Mouse (Mus musculus) megakaryocyte, adult 5-6 weeks (primary cell): ENCODE data around the gene Ccdc159. TPM values are rescaled to one million over a fixed set of nuclear protein-coding genes. Genes with fewer than 3 reads are reported as not detected.
A peak's percentile ranks its signal among the peaks of the same experiment; 100 is the strongest.

Experiments
- ATAC-seq: 2 replicates; pipeline ENCODE4 v1.8.0; 2016; ENCODE audit warnings: mild to moderate bottlenecking, inconsistent platforms; ENCODE audit not compliant: poor library complexity, severe bottlenecking
- total RNA-seq, 2 experiments: library from RNA; stranded (forward) in 1 of 2; stranded (reverse) in 1 of 2; fragments of 153-499, 151-499 nt in 1 of 2; fragments of 221-1000, 200-1000 nt in 1 of 2; gene quantifications; 2 replicates each; pipeline versions ENCODE4 v1.2.3 to v1.2.4; 2015 to 2017

The Ccdc159 gene
- total RNA-seq, 2 experiments from 2014 or later = 0.22 TPM; not detected in 1

GRCm38 (mm10) chr9:21960135-21960534 is 32.9 kb downstream of the Ccdc159 start:
- no peak for ATAC-seq

GRCm38 (mm10) chr9:21960558-21961208 is 33.4 kb downstream of the Ccdc159 start:
- ATAC-seq = no peak

GRCm38 (mm10) chr9:21961366-21961980 is 34.2 kb downstream of the Ccdc159 start:
- no peak for ATAC-seq

- no peak for ATAC-seq
Observed at GRCm38 (mm10) chr9:21962010-21962409, 34.7 kb downstream of the Ccdc159 start.

- peak; percentile 83 for ATAC-seq
Observed at GRCm38 (mm10) chr9:21962416-21963059, 35.3 kb downstream of the Ccdc159 start.

- 0 out of 2 replicates have a peak, but pooled peaks have one; percentile 31 for ATAC-seq
Observed at GRCm38 (mm10) chr9:21963417-21963816, 36.1 kb downstream of the Ccdc159 start, which contains the start of gene Epor. TSS of gene Epor (minus strand) at chr9:21963506.

GRCm38 (mm10) chr9:21968883-21969282 is 41.6 kb downstream of the Ccdc159 start:
- ATAC-seq = no peak

GRCm38 (mm10) chr9:21969304-21969703 is 42.0 kb downstream of the Ccdc159 start:
- ATAC-seq = peak; percentile 69

- ATAC-seq = no peak
Observed at GRCm38 (mm10) chr9:21976626-21977175, 49.4 kb downstream of the Ccdc159 start.

GRCm38 (mm10) chr9:21977331-21977730 is 50.1 kb downstream of the Ccdc159 start:
- ATAC-seq = no peak

- peak; percentile 62; the same call in 1 of the 2 replicates for ATAC-seq
Observed at GRCm38 (mm10) chr9:21977972-21978371, 50.7 kb downstream of the Ccdc159 start.

GRCm38 (mm10) chr9:21978398-21979128 is 51.3 kb downstream of the Ccdc159 start:
- ATAC-seq = no peak

- no peak for ATAC-seq
Observed at GRCm38 (mm10) chr9:21983911-21984310, 56.6 kb downstream of the Ccdc159 start.

Other genes starting within 250 kb of the Ccdc159 start
- 23.8 and 25.6 TPM in 2 replicates for gene Ldlr, start 204.0 kb upstream of the Ccdc159 start, total RNA-seq (2015)
- gene Ldlr, start 204.0 kb upstream of the Ccdc159 start, total RNA-seq (2017) = 50.1 and 51.5 TPM in 2 replicates
- 49.8 and 57.8 TPM in 2 replicates for gene Spc24, start 167.2 kb upstream of the Ccdc159 start, total RNA-seq (2015)
- gene Spc24, start 167.2 kb upstream of the Ccdc159 start, total RNA-seq (2017) = 127 and 156 TPM in 2 replicates
- gene Kank2, start 128.7 kb upstream of the Ccdc159 start, total RNA-seq (2015) = 0.73 and 1.2 TPM in 2 replicates
- 0.49 and 1.1 TPM in 2 replicates for gene Kank2, start 128.7 kb upstream of the Ccdc159 start, total RNA-seq (2017)
- gene Angptl8, start 92.0 kb upstream of the Ccdc159 start, total RNA-seq (2015) = 1.6 and 2.0 TPM in 2 replicates
- 3.3 TPM in 1 of 2 replicates, not detected in the other for gene Angptl8, start 92.0 kb upstream of the Ccdc159 start, total RNA-seq (2017)
- gene Dock6, start 74.8 kb upstream of the Ccdc159 start, total RNA-seq (2015) = 2.3 and 2.6 TPM in 2 replicates
- 1.3 and 1.5 TPM in 2 replicates for gene Dock6, start 74.8 kb upstream of the Ccdc159 start, total RNA-seq (2017)
- gene Rab3d, start 9.3 kb upstream of the Ccdc159 start, total RNA-seq (2015) = 36.7 and 44.4 TPM in 2 replicates
- gene Rab3d, start 9.3 kb upstream of the Ccdc159 start, total RNA-seq (2017) = 66.4 and 92.7 TPM in 2 replicates
- 40.9 and 48.2 TPM in 2 replicates for gene Tmem205, start 85 bp downstream of the Ccdc159 start, total RNA-seq (2015)
- 8.0 and 14.1 TPM in 2 replicates for gene Tmem205, start 85 bp downstream of the Ccdc159 start, total RNA-seq (2017)
- gene Plppr2, start 9.6 kb downstream of the Ccdc159 start, total RNA-seq (2015) = 0.57 and 0.96 TPM in 2 replicates
- 0.65 TPM in 1 of 2 replicates, not detected in the other for gene Plppr2, start 9.6 kb downstream of the Ccdc159 start, total RNA-seq (2017)
- 3.7 and 4.3 TPM in 2 replicates for gene Swsap1, start 28.3 kb downstream of the Ccdc159 start, total RNA-seq (2015)
- 6.5 and 6.6 TPM in 2 replicates for gene Swsap1, start 28.3 kb downstream of the Ccdc159 start, total RNA-seq (2017)
- gene Epor, start 36.0 kb downstream of the Ccdc159 start, total RNA-seq (2015) = 0.45 and 0.84 TPM in 2 replicates
- gene Epor, start 36.0 kb downstream of the Ccdc159 start, total RNA-seq (2017) = 0.28 and 1.2 TPM in 2 replicates
- gene Rgl3, start 62.0 kb downstream of the Ccdc159 start, total RNA-seq (2015) = not detected in 2 replicates
- not detected in 2 replicates for gene Rgl3, start 62.0 kb downstream of the Ccdc159 start, total RNA-seq (2017)
- gene Ccdc151, start 75.2 kb downstream of the Ccdc159 start, total RNA-seq (2015) = not detected in 2 replicates
- gene Ccdc151, start 75.2 kb downstream of the Ccdc159 start, total RNA-seq (2017) = not detected in 2 replicates
- gene Prkcsh, start 75.3 kb downstream of the Ccdc159 start, total RNA-seq (2015) = 25.4 and 28.8 TPM in 2 replicates
- 70.7 and 76.5 TPM in 2 replicates for gene Prkcsh, start 75.3 kb downstream of the Ccdc159 start, total RNA-seq (2017)
- not detected in 2 replicates for gene Elavl3, start 124.6 kb downstream of the Ccdc159 start, total RNA-seq (2015)
- not detected in 2 replicates for gene Elavl3, start 124.6 kb downstream of the Ccdc159 start, total RNA-seq (2017)
- gene Gm49318, start 143.8 kb downstream of the Ccdc159 start, total RNA-seq (2015) = not detected in 2 replicates
- gene Gm49318, start 143.8 kb downstream of the Ccdc159 start, total RNA-seq (2017) = not detected in 2 replicates
- gene Zfp653, start 143.9 kb downstream of the Ccdc159 start, total RNA-seq (2015) = 4.4 and 6.1 TPM in 2 replicates
- gene Zfp653, start 143.9 kb downstream of the Ccdc159 start, total RNA-seq (2017) = 6.2 and 8.6 TPM in 2 replicates
- 3.9 and 5.0 TPM in 2 replicates for gene Ecsit, start 158.0 kb downstream of the Ccdc159 start, total RNA-seq (2015)
- gene Ecsit, start 158.0 kb downstream of the Ccdc159 start, total RNA-seq (2017) = 10.8 and 11.1 TPM in 2 replicates
- not detected in 2 replicates for gene Cnn1, start 171.7 kb downstream of the Ccdc159 start, total RNA-seq (2015)
- not detected in 2 replicates for gene Cnn1, start 171.7 kb downstream of the Ccdc159 start, total RNA-seq (2017)
- 85.2 and 95.7 TPM in 2 replicates for gene Elof1, start 189.7 kb downstream of the Ccdc159 start, total RNA-seq (2015)
- gene Elof1, start 189.7 kb downstream of the Ccdc159 start, total RNA-seq (2017) = 29.7 and 42.0 TPM in 2 replicates
- gene Acp5, start 208.2 kb downstream of the Ccdc159 start, total RNA-seq (2015) = 5.5 and 10.9 TPM in 2 replicates
- gene Acp5, start 208.2 kb downstream of the Ccdc159 start, total RNA-seq (2017) = 4.4 and 6.6 TPM in 2 replicates
- 19.7 and 22.1 TPM in 2 replicates for gene Pigyl, start 229.4 kb downstream of the Ccdc159 start, total RNA-seq (2015)
- 22.8 and 24.8 TPM in 2 replicates for gene Pigyl, start 229.4 kb downstream of the Ccdc159 start, total RNA-seq (2017)